Mouse (Mus musculus) lung, embryonic 14.5 days (tissue): Measurements from ENCODE around the gene Tanc1. TPM values are rescaled to one million over a fixed set of nuclear protein-coding genes. Genes with fewer than 3 reads are reported as not detected.

Experiments used
- ATAC-seq: fragments of 200-750 bp; cut with Nextera tagmentation; 2 replicates; pipeline ENCODE4 v1.8.0; 2017; ENCODE audit warnings: mild to moderate bottlenecking, moderate TSS enrichment, moderate library complexity; ENCODE audit not compliant: insufficient read depth
- DNase-seq: peaks from one replicate; pipeline ENCODE4 v3.0.0-alpha.2; 2015
- H3K27ac ChIP-seq: fragments of 300-500 bp; sonication (generic); 2 replicates; pipeline ENCODE4 v1.5.1; 2014; ENCODE audit warnings: low read depth, mild to moderate bottlenecking, moderate library complexity
- H3K27me3 ChIP-seq: fragments of 300-500 bp; sonication (generic); 2 replicates; pipeline ENCODE4 v1.6.1; 2014; ENCODE audit warnings: low read length, control low read depth; ENCODE audit not compliant: insufficient read depth
- H3K36me3 ChIP-seq: fragments of 300-500 bp; sonication (generic); 2 replicates; pipeline ENCODE4 v1.6.1; 2014; ENCODE audit warnings: control low read depth; ENCODE audit not compliant: insufficient read depth
- H3K4me1 ChIP-seq: fragments of 300-500 bp; sonication (generic); 2 replicates; pipeline ENCODE4 v1.6.1; 2014; ENCODE audit warnings: antibody characterized with exemption, control low read depth; ENCODE audit not compliant: insufficient read depth
- H3K4me2 ChIP-seq: fragments of 300-500 bp; sonication (generic); 2 replicates; pipeline ENCODE4 v1.6.1; 2014; ENCODE audit warnings: mild to moderate bottlenecking
- H3K4me3 ChIP-seq: fragments of 300-500 bp; sonication (generic); 2 replicates; pipeline ENCODE4 v1.5.1; 2014; ENCODE audit warnings: low read depth, low read length
- H3K9ac ChIP-seq: fragments of 300-500 bp; sonication (generic); 2 replicates; pipeline ENCODE4 v1.6.1; 2014
- H3K9me3 ChIP-seq: fragments of 300-500 bp; sonication (generic); 2 replicates; pipeline ENCODE4 v1.6.1; 2016; ENCODE audit warnings: low read depth, low read length, control low read depth
- CTCF ChIP-seq: IDR thresholded peaks from 2 replicates; pipeline ENCODE4 v1.5.1; 2016; ENCODE audit warnings: antibody characterized with exemption, low read depth
- WGBS: fragments of 180-500 bp; shearing (Covaris S2); extraction: QIAGEN DNeasy Blood & Tissue Kit; methylation state at CpG from one replicate; pipeline ENCODE4 v1.1.7; 2014; 5-methylcytosine and 5-hydroxymethylcytosine counted together
- polyA plus RNA-seq: library from polyadenylated mRNA; unstranded; fragments of >200 nt; fragmentation: Nextera tagmentation; extraction: Ambion mirVana; gene quantifications from 2 replicates; pipeline ENCODE4 v1.2.1, GENCODE M21; 2014

Tanc1 gene
- polyA plus RNA-seq, 1 experiment from 2014 or later: 31.0 TPM

DNA sequence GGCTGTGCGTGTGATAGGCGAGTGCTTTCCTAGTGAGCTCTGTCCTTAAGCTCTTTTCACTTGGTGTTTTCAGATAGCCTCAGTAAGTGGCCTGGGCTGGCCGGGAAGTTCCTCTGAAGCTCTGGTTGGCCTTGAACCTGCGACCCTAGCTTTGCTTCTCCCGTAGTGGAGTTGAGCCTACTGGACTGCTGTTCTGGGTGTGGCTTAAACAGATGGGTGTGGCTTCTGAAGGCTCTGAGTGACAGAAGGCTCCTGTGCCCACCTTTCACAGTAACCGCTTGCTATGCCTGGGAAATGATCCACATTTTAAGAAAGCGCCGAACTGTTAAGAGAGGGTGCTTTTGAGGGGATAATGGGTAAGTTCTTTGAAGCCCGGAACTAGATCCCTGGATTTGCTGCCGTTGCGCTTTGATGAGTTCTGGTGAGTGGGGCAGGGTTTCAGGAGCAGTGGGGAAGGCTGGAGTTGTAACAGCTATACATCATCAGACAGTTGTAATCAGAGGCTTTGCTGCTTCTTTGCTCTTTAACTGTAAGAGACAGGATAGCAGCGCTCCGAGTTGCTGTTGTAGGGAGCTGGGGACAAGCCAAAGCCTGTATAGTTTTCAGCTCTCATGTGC, 144.4 kb downstream of the Tanc1 start:
- H3K4me3 ChIP-seq: no peak overlapping the region
- H3K9ac ChIP-seq: no peak overlapping the region
- no peak for TF ChIP-seq CTCF
- H3K27me3 ChIP-seq: no peaks in the 10 kb centered on the region
- DNase-seq (no peak), ATAC-seq (no peak)
- no peaks in the 10 kb centered on the region for H3K4me1 ChIP-seq
- 0 out of 2 replicates have a peak overlapping the region, but pooled peaks have one; percentile 36 for H3K27ac ChIP-seq
- 66% methylated on average over 13 of the region's 13 CpGs for WGBS
- H3K4me2 ChIP-seq: no peak overlapping the region
- peaks cover 7% of the 10 kb centered on the region; the same call in 1 of the 2 replicates for H3K36me3 ChIP-seq
- no peaks in the 10 kb centered on the region for H3K9me3 ChIP-seq

GRCm38 (mm10) chr2:59757015-59757414, 145.2 kb downstream of the Tanc1 start:
- H3K9ac ChIP-seq: no peak overlapping the region
- H3K4me2 ChIP-seq: no peak overlapping the region
- H3K36me3 ChIP-seq: peaks cover 7% of the 10 kb centered on the region; the same call in 1 of the 2 replicates
- no peak overlapping the region for H3K4me3 ChIP-seq
- ATAC-seq (no peak), DNase-seq (no peak)
- no peaks in the 10 kb centered on the region for H3K9me3 ChIP-seq
- 66% methylated on average over 6 of the region's 6 CpGs for WGBS
- H3K27ac ChIP-seq: no peak overlapping the region
- H3K27me3 ChIP-seq: no peaks in the 10 kb centered on the region
- TF ChIP-seq CTCF: peak; percentile 51
- H3K4me1 ChIP-seq: no peaks in the 10 kb centered on the region

- no peak overlapping the region for H3K27ac ChIP-seq
- TF ChIP-seq CTCF: no peak
These were observed 146.5 kb downstream of the Tanc1 start for GRCm38 (mm10) chr2:59758139-59758918.

GRCm38 (mm10) chr2:59760731-59761130, 148.9 kb downstream of the Tanc1 start:
- Histone ChIP-seq H3K4me1 (no peaks in the 10 kb centered on the region), H3K4me3 (no peak overlapping the region), H3K27me3 (no peaks in the 10 kb centered on the region), H3K9ac (no peak overlapping the region), H3K4me2 (no peak overlapping the region), H3K36me3 (peaks cover 7% of the 10 kb centered on the region; the same call in 1 of the 2 replicates), H3K27ac (no peak overlapping the region), H3K9me3 (no peaks in the 10 kb centered on the region)
- ATAC-seq: no peak
- TF ChIP-seq CTCF: no peak
- WGBS: 78% methylated on average over 4 of the region's 4 CpGs
- DNase-seq: no peak

More at GRCm38 (mm10) chr2:59758139-59758918, 146.5 kb downstream of the Tanc1 start:
- no peak overlapping the region for H3K9ac ChIP-seq
- no peaks in the 10 kb centered on the region for H3K27me3 ChIP-seq
- ATAC-seq: no peak
- no peaks in the 10 kb centered on the region for H3K4me1 ChIP-seq
- peaks cover 7% of the 10 kb centered on the region; the same call in 1 of the 2 replicates for H3K36me3 ChIP-seq
- 76% methylated on average over 9 of the region's 9 CpGs for WGBS
- no peak overlapping the region for H3K4me3 ChIP-seq
- H3K9me3 ChIP-seq: no peaks in the 10 kb centered on the region
- H3K4me2 ChIP-seq: no peak overlapping the region
- DNase-seq: no peak

- 65% methylated on average over 12 of the region's 12 CpGs for WGBS
- no peaks in the 10 kb centered on the region for H3K9me3 ChIP-seq
- H3K9ac ChIP-seq: no peak overlapping the region
- DNase-seq (no peak), ATAC-seq (no peak)
- H3K4me1 ChIP-seq: no peaks in the 10 kb centered on the region
- no peak overlapping the region for H3K4me2 ChIP-seq
- no peak overlapping the region for H3K4me3 ChIP-seq
- no peak for TF ChIP-seq CTCF
- peaks cover 7% of the 10 kb centered on the region; the same call in 1 of the 2 replicates for H3K36me3 ChIP-seq
- no peaks in the 10 kb centered on the region for H3K27me3 ChIP-seq
- no peak overlapping the region for H3K27ac ChIP-seq
These were observed 149.3 kb downstream of the Tanc1 start for GRCm38 (mm10) chr2:59761183-59761582.

- WGBS: 87% methylated on average over 5 of the region's 5 CpGs
- no peak for TF ChIP-seq CTCF
- Histone ChIP-seq H3K4me1 (no peaks in the 10 kb centered on the region), H3K9ac (no peak overlapping the region), H3K9me3 (no peaks in the 10 kb centered on the region), H3K27me3 (no peaks in the 10 kb centered on the region), H3K36me3 (peaks cover 7% of the 10 kb centered on the region; the same call in 1 of the 2 replicates), H3K27ac (no peak overlapping the region), H3K4me3 (no peak overlapping the region), H3K4me2 (no peak overlapping the region)
- DNase-seq (no peak), ATAC-seq (no peak)
These were observed 150.4 kb downstream of the Tanc1 start for GRCm38 (mm10) chr2:59762277-59762676.

DNA sequence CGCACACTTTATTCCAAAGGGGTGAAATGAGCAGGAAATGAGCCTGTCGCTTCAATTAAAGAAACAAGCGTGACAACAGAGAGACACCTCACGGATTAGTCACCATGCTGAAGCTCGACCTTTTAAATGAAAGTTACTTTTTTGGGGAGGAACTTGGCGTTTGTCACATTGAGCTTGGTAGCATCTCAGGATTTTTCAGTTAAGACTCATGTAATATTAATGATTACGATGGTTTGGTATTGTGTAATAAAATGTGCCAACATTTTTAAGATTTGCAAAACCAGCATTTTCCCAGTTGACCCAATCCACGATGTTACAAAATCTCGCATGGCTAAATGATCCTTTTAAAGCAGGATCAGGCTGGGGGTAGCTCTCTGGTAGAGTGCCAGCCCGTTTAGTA, 153.8 kb downstream of the Tanc1 start:
- 64% methylated on average over 10 of the region's 10 CpGs for WGBS
- DNase-seq: no peak
- H3K4me1 ChIP-seq: peaks cover 14% of the 10 kb centered on the region

More for the DNA sequence above, 153.8 kb downstream of the Tanc1 start:
- ATAC-seq: no peak
- no peak overlapping the region for H3K4me2 ChIP-seq
- TF ChIP-seq CTCF: no peak
- no peak overlapping the region for H3K27ac ChIP-seq
- no peaks in the 10 kb centered on the region for H3K27me3 ChIP-seq
- H3K9ac ChIP-seq: no peak overlapping the region
- H3K36me3 ChIP-seq: no peaks in the 10 kb centered on the region
- no peak overlapping the region for H3K4me3 ChIP-seq
- H3K9me3 ChIP-seq: no peaks in the 10 kb centered on the region
